Mouse (Mus musculus) heart, postnatal 25 days (tissue): ENCODE results near the gene Pi4k2b. TPM values are rescaled to one million over a fixed set of nuclear protein-coding genes. Genes with fewer than 3 reads are reported as not detected.

Experiments used
- total RNA-seq, 2 experiments: library from RNA; stranded (reverse); gene quantifications; 2 replicates each; pipeline ENCODE4 v1.2.3; 2021

The Pi4k2b gene
- total RNA-seq, 2 experiments from 2014 or later, result 2.3 to 3.0 TPM

Other genes starting within 250 kb of the Pi4k2b start
- gene Lgi2, start 175.1 kb upstream of the Pi4k2b start, total RNA-seq, result under 1 TPM; 0.42 to 0.49 TPM
- 1 to 10 TPM; 6.0 to 7.8 TPM for gene Sepsecs, start 71.9 kb upstream of the Pi4k2b start, total RNA-seq
- gene Zcchc4, start 33.8 kb downstream of the Pi4k2b start, total RNA-seq, result 1 to 10 TPM; 4.7 to 5.6 TPM
- 10 to 100 TPM; 38.4 to 39.5 TPM for gene Anapc4, start 92.4 kb downstream of the Pi4k2b start, total RNA-seq